8 mouse cellular contexts compared by ENCODE assay signal in the genomic region with DNA sequence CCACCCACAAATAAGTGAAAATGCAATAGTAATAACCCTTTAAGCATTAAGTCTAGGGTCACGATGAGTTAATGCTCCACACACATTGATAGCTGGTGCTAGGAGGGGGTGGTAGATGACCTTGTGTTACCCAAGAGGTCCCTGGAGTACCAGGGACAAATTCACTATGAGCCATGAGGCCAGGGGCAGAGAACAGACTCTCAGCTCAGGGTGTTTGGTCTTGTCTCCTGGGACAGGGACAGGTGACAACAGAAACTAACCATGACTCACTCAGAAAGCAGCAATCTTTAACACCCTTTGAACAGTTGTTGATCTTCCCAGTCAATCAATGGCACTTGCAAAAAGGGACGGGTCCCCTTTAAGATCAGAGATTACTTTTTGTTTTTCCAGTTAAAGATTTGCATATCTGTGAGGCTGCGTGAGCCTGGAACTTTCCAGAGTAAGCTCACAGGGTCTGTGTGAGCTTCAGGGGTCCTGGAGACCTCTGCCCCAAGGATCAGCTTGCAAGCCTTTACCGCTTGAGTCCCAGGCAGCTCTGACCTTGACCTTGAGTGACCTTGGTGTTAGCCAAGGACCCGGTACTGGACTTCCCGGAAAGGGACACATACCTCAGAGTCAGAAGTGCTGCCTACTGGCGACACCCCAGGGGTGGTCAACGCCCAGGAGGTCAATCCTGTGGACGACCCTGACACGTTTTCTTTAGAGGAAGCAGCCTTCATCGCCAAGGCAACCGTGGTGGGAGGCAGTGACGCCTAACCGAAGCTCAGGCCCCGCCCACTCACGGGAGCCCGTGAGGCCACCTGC. TPM values are rescaled to one million over a fixed set of nuclear protein-coding genes. Genes with fewer than 3 reads are reported as not detected.
DNase-seq lines count a peak whose midpoint lies in the region; ATAC-seq lines count a peak whose summit lies in the region.

A gene (minus strand): TSS at position 758 of the 804 bp plus-strand sequence.

- peaks cover 13% of the 10 kb centered on the region for H3K4me1 ChIP-seq in heart, embryonic 10.5 days
- peaks cover 33% of the 10 kb centered on the region for H3K4me1 ChIP-seq in limb, embryonic 12.5 days (replicated peaks)
- peaks cover 16% of the 10 kb centered on the region for H3K4me1 ChIP-seq in midbrain, embryonic 12.5 days

- peak; percentile 52; the same call in 1 of the 2 replicates for ATAC-seq in limb, embryonic 12.5 days (ENCODE audit: insufficient number of reproducible peaks, insufficient read depth, low FRiP score, low TSS enrichment, low read depth)
- ATAC-seq in midbrain, embryonic 12.5 days (ENCODE audit: low FRiP score, low read depth) = peak; percentile 57

- WGBS in heart, embryonic 10.5 days = 6% methylated on average over 17 of the region's 17 CpGs
- 10% methylated on average over 17 of the region's 17 CpGs for WGBS in limb, embryonic 12.5 days
- 7% methylated on average over 17 of the region's 17 CpGs for WGBS in midbrain, embryonic 12.5 days

- H3K9me3 ChIP-seq in heart, embryonic 10.5 days = no peaks in the 10 kb centered on the region
- peaks cover 3% of the 10 kb centered on the region; the same call in 1 of the 2 replicates for H3K9me3 ChIP-seq in limb, embryonic 12.5 days
- no peaks in the 10 kb centered on the region for H3K9me3 ChIP-seq in midbrain, embryonic 12.5 days

- H3K9ac ChIP-seq in limb, embryonic 12.5 days (replicated peaks) = no peak within 1 kb of the TSS
- H3K9ac ChIP-seq in midbrain, embryonic 12.5 days (replicated peaks) = no peak within 1 kb of the TSS

- H3K4me3 ChIP-seq in heart, embryonic 10.5 days = peak within 1 kb of the TSS; percentile 57
- H3K4me3 ChIP-seq in limb, embryonic 12.5 days (replicated peaks) = peak within 1 kb of the TSS; percentile 38
- peak within 1 kb of the TSS; percentile 7; the same call in 1 of the 2 replicates for H3K4me3 ChIP-seq in midbrain, embryonic 12.5 days

- no peaks in the 10 kb centered on the region for H3K27me3 ChIP-seq in heart, embryonic 10.5 days (ENCODE audit: insufficient read depth, poor library complexity, severe bottlenecking)
- H3K27me3 ChIP-seq in limb, embryonic 12.5 days = no peaks in the 10 kb centered on the region
- no peaks in the 10 kb centered on the region for H3K27me3 ChIP-seq in midbrain, embryonic 12.5 days

- peak within 1 kb of the TSS; percentile 63 for H3K4me2 ChIP-seq in limb, embryonic 12.5 days
- H3K4me2 ChIP-seq in midbrain, embryonic 12.5 days (replicated peaks) = peak within 1 kb of the TSS; percentile 38

- no peaks in the 10 kb centered on the region for H3K36me3 ChIP-seq in heart, embryonic 10.5 days
- no peaks in the 10 kb centered on the region for H3K36me3 ChIP-seq in limb, embryonic 12.5 days
- no peaks in the 10 kb centered on the region for H3K36me3 ChIP-seq in midbrain, embryonic 12.5 days

- H3K27ac ChIP-seq in heart, embryonic 10.5 days = peak within 1 kb of the TSS; percentile 88
- H3K27ac ChIP-seq in limb, embryonic 12.5 days = peak within 1 kb of the TSS; percentile 64
- peak within 1 kb of the TSS; percentile 60 for H3K27ac ChIP-seq in midbrain, embryonic 12.5 days (replicated peaks)

- peak; percentile 87 for DNase-seq in adrenal gland, adult 2 months
- peak; percentile 84 for DNase-seq in embryo, embryonic 11 days
- peak; percentile 83 for DNase-seq in heart, embryonic 10.5 days (ENCODE audit: low spot score)
- DNase-seq in kidney, adult 9 months = peak; percentile 91
- DNase-seq in spleen, adult 12 weeks (ENCODE audit: low spot score) = peak; percentile 62
- DNase-seq in Muller cell, postnatal 12 days (ENCODE audit: inconsistent ontology term) = no peak

RNA-seq across cellular contexts. Expression of the gene that starts here (rescaled TPM):
- total RNA-seq in adrenal gland, adult 2 months (2021) = 1 to 10 TPM; 3.9 to 4.1 TPM
- polyA plus RNA-seq in adrenal gland, adult 2 months (2012; rRNA removed) = 0.49 TPM in 1 of 2 replicates, not detected in the other
- 5.0 and 13.7 TPM in 2 replicates for polyA plus RNA-seq in heart, embryonic 10.5 days (2016; fragmentation: Nextera tagmentation; extraction: Ambion mirVana)
- 1.6 and 1.9 TPM in 2 replicates for polyA plus RNA-seq in limb, embryonic 12.5 days (2016; fragmentation: Nextera tagmentation; extraction: Ambion mirVana)
- 0.24 and 0.29 TPM in 2 replicates for polyA plus RNA-seq in midbrain, embryonic 12.5 days (2016; fragmentation: Nextera tagmentation; extraction: Ambion mirVana)

Comparison
In these comparisons a context has a peak if more than half of its experiments do, and no peak if none do; other contexts are left out.
1. Peak in ATAC-seq, H3K4me3 ChIP-seq, H3K27ac ChIP-seq and H3K4me2 ChIP-seq in midbrain, embryonic 12.5 days; RNA of the gene not detected or under 1 TPM.
2. H3K4me3 ChIP-seq: peak in every context shown above with its lines; median percentile 57 in heart, embryonic 10.5 days; 38 in limb, embryonic 12.5 days; 7 in midbrain, embryonic 12.5 days.